Mouse (Mus musculus): ENCODE data around the gene Bicd2. TPM values are rescaled to one million over a fixed set of nuclear protein-coding genes. Genes with fewer than 3 reads are reported as not detected.

The Bicd2 gene
- polyA plus RNA-seq, 1 experiment from 2014 or later = 24.8 TPM

- peaks cover 13% of the 10 kb centered on the region for H3K4me1 ChIP-seq
- no peak overlapping the region for H3K27ac ChIP-seq
- no peaks in the 10 kb centered on the region for H3K9me3 ChIP-seq (replicated peaks)
- no peak overlapping the region for H3K4me2 ChIP-seq
- no peak overlapping the region for H3K9ac ChIP-seq
- peaks cover 4% of the 10 kb centered on the region; the same call in 1 of the 2 replicates for H3K27me3 ChIP-seq
- H3K4me3 ChIP-seq = no peak overlapping the region
- H3K36me3 ChIP-seq (ENCODE audit: poor library complexity, severe bottlenecking) = peaks cover 8% of the 10 kb centered on the region
- no peak for ATAC-seq
- 86% methylated on average over 7 of the region's 7 CpGs for WGBS
These were observed 29.7 kb upstream of the Bicd2 start for GRCm38 (mm10) chr13:49311642-49312041.

GRCm38 (mm10) chr13:49316386-49317162 is 24.8 kb upstream of the Bicd2 start:
- H3K27me3 ChIP-seq = peaks cover 9% of the 10 kb centered on the region; the same call in 1 of the 2 replicates
- H3K4me3 ChIP-seq = no peak overlapping the region
- H3K4me1 ChIP-seq = peaks cover 53% of the 10 kb centered on the region
- peaks cover 4% of the 10 kb centered on the region; the same call in 1 of the 2 replicates for H3K36me3 ChIP-seq (ENCODE audit: poor library complexity, severe bottlenecking)
- H3K9me3 ChIP-seq (replicated peaks) = no peaks in the 10 kb centered on the region
- 13% methylated on average over 9 of the region's 9 CpGs for WGBS
- peak overlapping the region; percentile 78 for H3K27ac ChIP-seq
- 0 out of 2 replicates have a peak overlapping the region, but pooled peaks have one; percentile 21 for H3K9ac ChIP-seq
- H3K4me2 ChIP-seq = peak overlapping the region; percentile 64
- peak; percentile 73 for ATAC-seq

GRCm38 (mm10) chr13:49317508-49317907 is 23.9 kb upstream of the Bicd2 start:
- Histone ChIP-seq H3K4me1 (peaks cover 53% of the 10 kb centered on the region), H3K9me3 (replicated peaks) (no peaks in the 10 kb centered on the region), H3K36me3 (ENCODE audit: poor library complexity, severe bottlenecking) (0 out of 2 replicates have a peak, but pooled peaks cover 4% of the 10 kb centered on the region), H3K4me2 (peak overlapping the region; percentile 64), H3K9ac (no peak overlapping the region), H3K27me3 (peaks cover 10% of the 10 kb centered on the region; the same call in 1 of the 2 replicates), H3K27ac (peak overlapping the region; percentile 78), H3K4me3 (no peak overlapping the region)
- no peak for ATAC-seq
- 72% methylated on average over 6 of the region's 6 CpGs for WGBS

- Histone ChIP-seq H3K9me3 (replicated peaks) (no peaks in the 10 kb centered on the region), H3K9ac (no peak overlapping the region), H3K27me3 (peaks cover 10% of the 10 kb centered on the region; the same call in 1 of the 2 replicates), H3K4me1 (peaks cover 53% of the 10 kb centered on the region), H3K4me3 (no peak overlapping the region), H3K4me2 (peak overlapping the region; percentile 64), H3K27ac (peak overlapping the region; percentile 78), H3K36me3 (ENCODE audit: poor library complexity, severe bottlenecking) (0 out of 2 replicates have a peak, but pooled peaks cover 4% of the 10 kb centered on the region)
- no peak for ATAC-seq
- 86% methylated on average over 7 of the region's 7 CpGs for WGBS
These were observed 23.5 kb upstream of the Bicd2 start for GRCm38 (mm10) chr13:49317914-49318313.

- under 1% methylated on average over 10 of the region's 10 CpGs for WGBS
- H3K4me2 ChIP-seq = peak within 1 kb of the TSS; percentile 64
- H3K27me3 ChIP-seq = 0 out of 2 replicates have a peak, but pooled peaks cover 6% of the 10 kb centered on the region
- no peaks in the 10 kb centered on the region for H3K9me3 ChIP-seq (replicated peaks)
- peaks cover 53% of the 10 kb centered on the region for H3K4me1 ChIP-seq
- no peaks in the 10 kb centered on the region for H3K36me3 ChIP-seq (ENCODE audit: poor library complexity, severe bottlenecking)
- peak within 1 kb of the TSS; percentile 62 for H3K9ac ChIP-seq
- ATAC-seq = peak; percentile 94
- peak within 1 kb of the TSS; percentile 77 for H3K27ac ChIP-seq
- H3K4me3 ChIP-seq = peak within 1 kb of the TSS; percentile 41
These were observed 21.3 kb upstream of the Bicd2 start, which contains the start of gene Fgd3 for GRCm38 (mm10) chr13:49320040-49320439. Fgd3 (minus strand) TSS chr13:49320311.

- Histone ChIP-seq H3K9me3 (replicated peaks) (no peaks in the 10 kb centered on the region), H3K4me1 (peaks cover 51% of the 10 kb centered on the region), H3K27me3 (0 out of 2 replicates have a peak, but pooled peaks cover 6% of the 10 kb centered on the region), H3K4me3 (peak overlapping the region; percentile 41), H3K4me2 (peak overlapping the region; percentile 64), H3K36me3 (ENCODE audit: poor library complexity, severe bottlenecking) (no peaks in the 10 kb centered on the region), H3K27ac (peak overlapping the region; percentile 77; the same call in 1 of the 2 replicates), H3K9ac (peak overlapping the region; percentile 62)
- peak; percentile 36 for ATAC-seq
- 78% methylated on average over 1 of the region's 1 CpGs for WGBS
These were observed 20.9 kb upstream of the Bicd2 start for GRCm38 (mm10) chr13:49320514-49320913.

GRCm38 (mm10) chr13:49321452-49321851 is 19.9 kb upstream of the Bicd2 start:
- H3K4me1 ChIP-seq = peaks cover 41% of the 10 kb centered on the region
- H3K9me3 ChIP-seq (replicated peaks) = no peaks in the 10 kb centered on the region
- H3K4me3 ChIP-seq = no peak overlapping the region
- no peak for ATAC-seq
- 0 out of 2 replicates have a peak, but pooled peaks cover 6% of the 10 kb centered on the region for H3K27me3 ChIP-seq
- H3K4me2 ChIP-seq = no peak overlapping the region
- no peak overlapping the region for H3K27ac ChIP-seq
- H3K36me3 ChIP-seq (ENCODE audit: poor library complexity, severe bottlenecking) = no peaks in the 10 kb centered on the region
- H3K9ac ChIP-seq = no peak overlapping the region
- 78% methylated on average over 3 of the region's 3 CpGs for WGBS

GRCm38 (mm10) chr13:49322169-49322568 is 19.2 kb upstream of the Bicd2 start:
- H3K9ac ChIP-seq = no peak overlapping the region
- H3K27ac ChIP-seq = no peak overlapping the region
- 87% methylated on average over 5 of the region's 5 CpGs for WGBS
- no peak for ATAC-seq
- H3K4me2 ChIP-seq = no peak overlapping the region
- peaks cover 34% of the 10 kb centered on the region for H3K4me1 ChIP-seq
- no peak overlapping the region for H3K4me3 ChIP-seq
- no peaks in the 10 kb centered on the region for H3K36me3 ChIP-seq (ENCODE audit: poor library complexity, severe bottlenecking)
- H3K27me3 ChIP-seq = 0 out of 2 replicates have a peak, but pooled peaks cover 6% of the 10 kb centered on the region
- no peaks in the 10 kb centered on the region for H3K9me3 ChIP-seq (replicated peaks)

GRCm38 (mm10) chr13:49322739-49323138 is 18.6 kb upstream of the Bicd2 start:
- ATAC-seq = no peak
- Histone ChIP-seq H3K9ac (no peak overlapping the region), H3K4me2 (no peak overlapping the region), H3K36me3 (ENCODE audit: poor library complexity, severe bottlenecking) (no peaks in the 10 kb centered on the region), H3K4me1 (peaks cover 28% of the 10 kb centered on the region), H3K9me3 (replicated peaks) (no peaks in the 10 kb centered on the region), H3K27me3 (0 out of 2 replicates have a peak, but pooled peaks cover 6% of the 10 kb centered on the region), H3K4me3 (no peak overlapping the region), H3K27ac (no peak overlapping the region)
- 90% methylated on average over 5 of the region's 5 CpGs for WGBS

GRCm38 (mm10) chr13:49324871-49325270 is 16.5 kb upstream of the Bicd2 start:
- WGBS = 91% methylated on average over 5 of the region's 5 CpGs
- no peaks in the 10 kb centered on the region for H3K9me3 ChIP-seq (replicated peaks)
- no peak overlapping the region for H3K9ac ChIP-seq
- H3K27me3 ChIP-seq = 0 out of 2 replicates have a peak, but pooled peaks cover 6% of the 10 kb centered on the region
- no peak for ATAC-seq
- peaks cover 12% of the 10 kb centered on the region for H3K4me1 ChIP-seq
- H3K4me2 ChIP-seq = no peak overlapping the region
- H3K27ac ChIP-seq = no peak overlapping the region
- H3K4me3 ChIP-seq = no peak overlapping the region
- H3K36me3 ChIP-seq (ENCODE audit: poor library complexity, severe bottlenecking) = no peaks in the 10 kb centered on the region

- H3K27me3 ChIP-seq = 0 out of 2 replicates have a peak, but pooled peaks cover 2% of the 10 kb centered on the region
- ATAC-seq = peak; percentile 48; the same call in 1 of the 2 replicates
- H3K9me3 ChIP-seq (replicated peaks) = no peaks in the 10 kb centered on the region
- H3K9ac ChIP-seq = no peak overlapping the region
- H3K36me3 ChIP-seq (ENCODE audit: poor library complexity, severe bottlenecking) = no peaks in the 10 kb centered on the region
- no peak overlapping the region for H3K27ac ChIP-seq
- H3K4me2 ChIP-seq = no peak overlapping the region
- no peak overlapping the region for H3K4me3 ChIP-seq
- WGBS = 62% methylated on average over 6 of the region's 6 CpGs
- H3K4me1 ChIP-seq = no peaks in the 10 kb centered on the region
These were observed 14.9 kb upstream of the Bicd2 start for GRCm38 (mm10) chr13:49326246-49327206.

Measured in forebrain, embryonic 13.5 days (tissue).